Mouse (Mus musculus) adrenal gland, postnatal 36 days (tissue): ENCODE data around the gene Gm20388. TPM values are rescaled to one million over a fixed set of nuclear protein-coding genes. Genes with fewer than 3 reads are reported as not detected.

ENCODE experiments used
- DNase-seq, 2 experiments: peaks; one replicate each; pipeline ENCODE4 v3.0.0; 2021; ENCODE audit warnings: mixed read lengths in 1 of 2
- total RNA-seq, 2 experiments: library from RNA; stranded (reverse); gene quantifications; 2 replicates each; pipeline ENCODE4 v1.2.3; 2021

Gene Gm20388
- total RNA-seq, 2 experiments from 2014 or later, result 2.4 to 7.4 TPM

DNA sequence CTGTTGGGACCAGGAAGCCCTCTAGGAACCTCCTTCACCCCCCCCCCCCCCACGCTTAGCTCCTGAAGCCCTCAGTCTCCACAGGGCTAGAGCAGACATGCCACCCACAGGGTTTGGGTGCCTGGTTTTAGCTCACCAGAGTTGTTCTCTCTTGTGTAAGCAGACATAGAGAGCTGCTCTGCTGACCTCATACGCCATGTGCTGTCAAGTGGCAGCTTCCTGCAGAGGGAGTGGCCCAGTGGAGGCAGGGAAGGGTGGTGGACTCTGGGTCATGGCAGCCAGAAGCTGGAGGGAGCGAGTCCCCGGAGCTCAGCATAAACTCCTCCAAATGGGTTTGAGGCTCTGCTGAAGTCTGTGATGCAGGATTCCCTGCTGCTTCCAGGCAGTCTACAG lies 833.3 kb downstream of the Gm20388 start:
- no peak for DNase-seq

- no peak for DNase-seq
Observed at GRCm38 (mm10) chr8:120744448-120744847, 833.8 kb downstream of the Gm20388 start.

DNA sequence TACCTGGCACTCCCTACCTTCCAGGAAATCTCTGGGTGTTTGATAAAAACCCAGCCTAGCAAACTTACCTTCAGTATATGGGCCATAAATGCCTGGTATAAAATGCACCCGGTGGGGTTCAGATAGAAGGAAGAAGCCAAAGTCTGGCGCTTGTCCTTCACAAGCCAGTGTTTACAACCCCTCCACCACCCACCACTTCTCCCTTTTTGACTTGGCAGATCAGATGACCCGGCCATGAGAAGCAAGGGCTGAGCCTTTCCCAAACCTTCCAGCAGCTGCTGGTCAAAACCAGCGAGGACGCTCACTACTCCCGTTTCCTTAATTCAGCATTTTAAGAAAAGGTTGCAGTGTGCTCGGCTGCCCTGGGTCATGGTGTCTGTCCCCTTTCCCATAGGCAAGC lies 834.6 kb downstream of the Gm20388 start:
- no peak for DNase-seq

DNA sequence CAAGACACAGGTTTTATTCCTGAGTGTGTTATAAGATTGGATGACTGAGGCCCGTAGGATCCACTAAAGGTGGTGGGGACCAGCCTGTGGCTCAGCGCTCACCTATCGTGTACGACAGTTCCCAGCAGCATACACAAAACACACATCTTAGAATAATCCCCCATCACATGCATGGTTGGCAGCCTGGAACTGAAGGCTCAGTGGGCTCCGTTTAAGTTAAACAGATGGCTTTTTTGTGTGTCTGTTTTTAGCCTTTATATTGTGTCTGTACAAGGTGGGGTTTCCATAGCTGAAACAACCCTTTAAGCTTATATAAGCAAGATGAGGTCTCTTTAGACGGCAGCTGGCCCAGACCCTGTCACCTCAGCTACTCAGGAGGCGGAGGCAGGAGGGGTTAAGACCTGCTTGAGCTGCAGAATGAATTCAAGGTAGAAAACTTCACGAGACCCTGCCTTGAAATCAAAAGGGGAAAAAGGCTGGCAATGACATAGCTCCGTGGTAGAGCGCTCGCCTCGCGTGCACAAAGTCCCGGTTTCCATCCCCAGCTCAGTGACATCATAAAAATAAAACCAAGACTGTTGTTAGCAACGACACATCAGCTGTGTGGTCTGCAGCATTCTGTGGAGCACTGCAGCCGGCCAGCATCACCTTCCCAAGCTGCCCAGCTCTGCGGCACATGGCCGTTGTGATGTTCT lies 835.5 kb downstream of the Gm20388 start:
- DNase-seq, result no peak

DNA sequence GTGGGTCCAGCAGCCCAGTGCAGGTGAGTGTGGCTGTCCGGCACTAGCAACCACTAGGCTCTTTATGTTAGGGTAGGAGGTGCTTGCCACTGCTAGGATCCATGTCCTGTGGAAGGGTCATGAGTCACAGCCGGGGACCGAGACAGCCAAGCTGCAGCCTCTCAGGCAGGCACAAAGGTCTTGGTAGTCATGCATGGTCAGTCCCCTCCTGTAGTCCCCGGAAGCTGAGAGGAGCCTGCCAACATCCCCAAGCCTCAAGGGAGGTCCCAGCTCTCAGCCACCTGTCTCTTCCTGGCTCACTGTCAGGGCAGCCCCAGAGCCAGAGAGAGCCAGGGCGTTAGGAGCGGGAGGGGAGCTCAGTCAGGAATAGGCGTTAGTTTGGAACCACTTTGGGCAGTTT lies 836.6 kb downstream of the Gm20388 start:
- DNase-seq, result no peak

DNA sequence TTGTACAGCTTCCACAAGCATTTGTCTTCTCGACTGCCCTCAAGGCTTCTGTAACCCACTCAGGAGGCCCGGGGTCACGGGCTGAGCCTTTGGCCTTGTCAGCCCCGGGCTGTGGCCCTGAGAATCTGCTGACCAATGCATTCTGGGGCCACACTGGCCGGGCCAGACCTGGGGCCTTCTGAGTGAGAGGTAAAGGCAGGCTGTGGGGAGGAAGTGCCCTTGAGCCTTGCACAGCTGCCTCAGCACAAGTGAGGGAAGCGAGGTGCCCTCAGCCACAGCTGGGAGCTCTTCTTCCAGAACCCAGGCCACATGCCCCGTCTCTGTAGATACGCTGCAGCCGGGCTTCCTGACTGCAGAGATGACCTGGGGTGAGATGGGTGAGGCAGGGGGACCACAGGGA lies 840.0 kb downstream of the Gm20388 start:
- DNase-seq, result peak; percentile 68 to 85

DNA sequence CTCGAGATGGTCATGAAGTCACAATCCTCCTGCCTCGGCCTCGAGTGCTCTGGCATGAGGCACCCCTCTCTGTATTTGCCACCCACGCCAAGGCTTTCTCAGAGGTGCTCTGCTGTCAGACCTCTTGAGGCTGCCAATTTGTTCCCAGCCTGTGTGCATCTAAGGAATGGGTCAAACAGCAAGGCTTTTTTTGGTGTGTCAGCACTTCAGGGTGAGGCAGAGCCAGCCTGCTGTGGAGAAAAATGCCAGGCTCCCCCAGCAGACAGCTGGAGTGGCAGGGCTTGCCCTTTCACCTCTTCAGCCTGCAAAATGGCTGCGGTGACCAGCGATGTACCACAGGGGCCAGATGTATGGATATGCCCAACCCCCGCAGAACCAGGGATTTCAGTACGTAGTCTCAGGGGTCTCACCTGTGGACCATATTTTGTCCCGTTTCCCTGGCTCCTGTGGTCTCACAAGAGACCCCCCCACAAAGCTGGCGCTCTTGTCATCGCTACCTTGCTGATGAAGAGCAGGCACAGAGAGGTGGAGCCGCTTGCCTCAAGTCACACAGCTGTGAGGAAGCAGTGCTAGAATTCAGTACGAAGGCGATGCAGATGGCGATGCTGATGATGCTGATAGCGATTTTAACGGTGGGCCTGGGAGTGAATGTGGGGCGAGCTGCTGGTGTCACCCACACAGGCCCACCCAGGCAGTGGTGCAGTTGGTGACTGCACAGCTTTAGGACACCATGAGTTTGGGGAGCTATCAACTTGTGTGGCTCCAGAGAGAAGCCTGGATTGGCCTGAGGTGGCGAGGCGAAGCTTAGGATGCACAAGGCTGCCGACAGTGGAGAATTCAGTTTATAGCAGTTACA lies 840.8 kb downstream of the Gm20388 start:
- DNase-seq, result no peak

GRCm38 (mm10) chr8:120752082-120752452 lies 841.4 kb downstream of the Gm20388 start:
- DNase-seq, result peak; percentile 87 to 89

- DNase-seq, result no peak
Observed at GRCm38 (mm10) chr8:120753476-120753875, 842.8 kb downstream of the Gm20388 start.

DNA sequence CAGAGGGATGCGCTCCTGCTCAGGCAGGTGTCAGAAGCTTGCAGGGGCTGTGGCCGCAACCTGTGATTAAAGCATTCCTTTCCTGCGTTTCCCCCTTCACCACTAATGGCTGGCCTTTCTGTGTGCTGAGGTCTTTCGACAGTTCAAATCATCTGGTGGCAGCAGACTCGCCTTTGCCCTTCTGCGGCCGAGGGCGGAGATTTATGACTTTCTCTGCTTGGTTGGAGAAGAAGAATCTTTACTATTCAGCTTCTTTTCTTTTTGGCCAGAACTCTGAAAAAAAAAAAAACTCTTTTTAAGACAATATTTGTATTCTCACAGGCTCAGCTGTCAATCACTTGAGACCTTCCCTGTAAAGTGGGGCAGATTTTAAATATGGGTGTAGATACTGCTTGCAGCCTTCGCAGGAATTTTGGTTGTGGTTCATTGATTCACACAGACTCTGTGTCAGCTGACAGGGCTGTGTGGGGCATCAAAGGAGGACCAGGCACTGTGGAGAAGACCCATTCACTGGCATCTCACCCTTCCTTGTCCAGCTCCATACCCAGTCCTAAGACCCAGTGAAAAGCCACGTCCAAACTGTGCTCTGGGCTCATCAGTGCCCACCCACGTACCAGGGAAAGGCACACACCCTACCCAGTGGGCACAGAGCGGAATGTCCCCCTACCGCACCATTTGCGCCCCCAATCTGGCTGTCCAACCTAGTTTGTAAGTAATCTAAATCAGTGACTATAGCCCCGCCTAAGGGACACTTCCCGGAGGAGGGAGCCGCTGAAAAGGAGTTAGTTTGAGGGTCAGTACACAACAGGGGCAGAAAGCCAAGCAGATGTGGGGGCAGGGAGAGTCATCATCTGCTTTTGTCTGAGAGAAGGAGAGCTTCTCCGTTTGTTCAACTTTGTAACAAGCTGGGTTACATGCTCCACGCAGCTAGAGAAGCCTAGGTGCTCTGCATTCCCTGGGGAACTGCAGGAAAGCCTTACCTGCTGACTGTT lies 845.0 kb downstream of the Gm20388 start:
- no peak for DNase-seq

DNA sequence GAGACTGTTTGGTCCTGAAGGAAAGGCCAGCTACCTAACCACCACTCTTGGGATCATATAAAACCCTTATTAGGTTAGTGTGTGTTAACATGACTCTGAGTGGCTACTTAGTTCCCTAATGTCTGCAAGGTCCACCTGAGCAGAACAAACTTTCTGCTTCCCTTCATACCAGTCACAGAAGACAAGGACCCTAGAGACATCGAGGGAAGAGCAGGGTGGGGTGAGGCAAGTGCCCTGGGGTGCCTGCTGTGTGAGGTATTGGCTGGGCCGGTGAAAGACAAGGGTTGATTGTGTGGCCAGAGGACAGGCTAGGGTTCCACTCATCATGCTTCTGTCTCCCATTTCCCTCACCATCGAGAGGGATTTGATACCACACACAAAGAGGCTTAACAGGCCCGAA lies 847.4 kb downstream of the Gm20388 start:
- DNase-seq, result no peak

DNA sequence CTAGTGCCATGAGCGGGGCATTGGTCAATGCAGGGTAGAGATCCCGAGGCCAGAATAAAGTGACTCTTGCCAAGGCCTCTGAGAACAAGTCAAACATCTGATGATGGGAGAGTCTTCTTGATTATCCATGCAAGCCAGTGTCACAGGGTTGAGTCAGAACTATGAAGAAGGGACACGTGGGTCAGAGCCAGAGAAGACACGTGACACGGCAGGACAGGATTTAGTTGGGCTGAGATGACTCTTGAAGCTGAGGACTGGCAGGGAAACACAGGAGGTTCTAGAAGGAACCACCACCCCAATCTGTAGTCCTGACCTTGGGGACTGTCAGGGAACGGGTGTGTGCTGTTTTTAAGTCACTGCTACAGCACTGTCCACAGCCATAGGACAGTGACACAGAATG lies 849.2 kb downstream of the Gm20388 start:
- peak in 1 of 2 experiments; percentile 59 for DNase-seq

DNA sequence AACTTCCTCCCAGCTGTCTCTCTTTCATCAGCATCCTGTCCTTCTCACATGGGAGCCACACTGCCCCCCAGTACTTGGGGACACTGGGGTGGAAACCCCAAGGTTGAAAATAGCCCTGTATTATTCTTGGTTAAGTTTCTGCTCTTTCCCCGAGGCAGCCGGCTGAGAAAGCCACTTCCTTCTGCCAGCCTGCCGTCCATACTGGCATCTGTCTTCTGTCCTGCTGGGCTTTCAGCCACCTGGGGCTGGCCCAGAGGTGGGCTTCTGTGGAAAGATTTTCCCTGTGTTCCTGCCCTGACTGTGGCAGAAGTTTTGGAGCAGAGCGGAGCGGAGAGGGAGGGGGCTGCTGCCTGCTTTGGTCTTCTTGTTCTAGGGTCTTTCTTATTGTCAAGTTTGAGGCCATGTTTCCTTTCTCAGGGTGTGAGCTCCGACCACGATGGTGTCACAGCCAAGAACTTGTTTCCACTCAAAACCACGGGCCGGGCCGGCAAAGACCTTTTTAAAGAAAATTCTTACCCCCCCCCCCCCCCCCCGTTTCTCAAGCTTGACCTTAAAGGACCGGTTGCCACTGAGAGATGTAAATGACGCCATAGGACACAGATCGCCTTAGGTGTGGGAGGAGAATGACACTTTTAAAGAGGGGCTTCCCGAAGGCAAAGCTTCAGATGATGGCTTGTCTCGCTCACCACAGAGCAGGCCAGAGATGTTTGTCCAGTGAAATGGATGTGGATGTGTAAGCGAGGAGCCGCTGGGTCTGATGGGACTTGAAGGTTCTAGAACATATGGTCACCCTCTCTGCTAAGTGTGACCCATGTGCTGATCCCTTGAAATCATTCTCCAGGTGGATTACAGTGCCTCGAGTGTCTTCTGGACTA lies 849.9 kb downstream of the Gm20388 start:
- DNase-seq, result no peak

- no peak for DNase-seq
Observed at GRCm38 (mm10) chr8:120763267-120763666, 852.6 kb downstream of the Gm20388 start.

DNA sequence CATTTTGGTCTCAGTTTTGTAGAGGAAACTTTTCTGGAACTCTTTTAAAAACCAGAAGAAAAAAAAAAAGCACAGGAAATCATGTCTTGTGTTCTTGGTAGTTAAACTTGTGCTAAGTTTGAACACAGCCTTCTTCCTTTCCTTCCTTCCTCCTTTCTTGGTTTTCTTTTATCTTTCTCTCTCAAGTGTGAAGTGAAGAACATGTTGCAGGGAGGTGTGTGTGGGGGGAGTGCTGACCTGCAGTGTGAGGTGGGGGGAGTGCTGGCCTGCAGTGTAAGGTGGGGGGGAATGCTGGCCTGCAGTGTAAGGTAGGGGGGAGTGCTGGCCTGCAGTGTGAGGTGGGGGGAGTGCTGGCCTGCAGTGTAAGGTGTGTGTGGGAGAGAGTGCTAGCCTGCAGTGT lies 854.0 kb downstream of the Gm20388 start:
- no peak for DNase-seq

DNA sequence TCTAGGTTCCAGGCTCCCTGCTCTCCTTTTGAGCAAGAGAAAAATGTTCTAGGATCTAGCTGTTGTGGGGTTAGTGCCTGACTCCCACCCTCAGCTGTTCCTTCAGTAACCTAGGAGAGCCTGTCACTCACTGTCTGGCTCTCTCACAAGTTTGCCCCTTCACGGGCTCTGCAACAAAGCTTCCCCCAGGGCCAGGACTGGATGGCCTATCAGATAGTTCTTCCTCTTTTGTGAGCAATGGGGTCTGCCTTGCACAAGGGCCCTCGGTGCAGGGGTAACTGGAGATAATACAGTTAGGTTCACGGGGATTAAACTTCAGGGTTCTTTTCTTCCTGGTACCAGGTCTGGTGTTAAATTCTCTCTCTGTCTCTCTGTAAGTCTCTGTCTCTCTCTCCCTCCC lies 856.0 kb downstream of the Gm20388 start:
- DNase-seq, result no peak

GRCm38 (mm10) chr8:120768454-120769218 lies 858.0 kb downstream of the Gm20388 start:
- DNase-seq, result no peak

- no peak for DNase-seq
Observed at GRCm38 (mm10) chr8:120777184-120777583, 866.5 kb downstream of the Gm20388 start.

GRCm38 (mm10) chr8:120777732-120778131 lies 867.1 kb downstream of the Gm20388 start:
- DNase-seq, result no peak

GRCm38 (mm10) chr8:120779106-120779505 lies 868.5 kb downstream of the Gm20388 start:
- DNase-seq, result no peak

DNA sequence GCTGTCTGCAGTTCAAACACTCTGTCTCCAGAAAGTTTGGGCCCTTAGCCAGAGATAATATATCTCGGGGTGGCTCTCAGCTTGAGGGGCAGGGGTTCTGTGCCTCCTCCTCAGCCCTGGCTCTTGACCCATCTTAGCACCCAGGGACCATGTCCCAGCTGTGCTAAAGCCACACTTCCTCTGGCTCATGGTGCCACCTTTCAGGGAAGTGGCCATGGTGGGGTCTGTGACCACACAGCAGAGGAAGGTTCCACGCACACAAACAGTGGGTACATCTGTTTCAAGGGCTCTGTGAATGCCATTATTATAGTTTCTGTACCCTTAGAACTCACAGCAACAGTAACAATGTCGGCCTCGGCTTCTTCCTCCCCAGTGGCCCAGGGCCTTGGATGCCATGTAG lies 873.1 kb downstream of the Gm20388 start:
- DNase-seq, result no peak
